Mouse (Mus musculus) layer of hippocampus, adult 18-20 months (tissue): ENCODE measurements around the gene Spag6. TPM values are rescaled to one million over a fixed set of nuclear protein-coding genes. Genes with fewer than 3 reads are reported as not detected.
A peak's percentile ranks its signal among the peaks of the same experiment; 100 is the strongest.

Experiments
- DNase-seq, 2 experiments: peaks; one replicate each; pipeline ENCODE4 v3.0.0; 2022; ENCODE audit warnings: low spot score in 2 of 2
- total RNA-seq, 2 experiments: library from RNA; stranded (reverse); gene quantifications; 2 replicates each; pipeline ENCODE4 v1.2.3; 2021

The Spag6 gene
- total RNA-seq, 2 experiments from 2014 or later: 10.2 to 10.8 TPM

GRCm38 (mm10) chr2:18724462-18724861, 30.6 kb downstream of the Spag6 start:
- DNase-seq: no peak

GRCm38 (mm10) chr2:18725880-18726279, 32.0 kb downstream of the Spag6 start:
- no peak for DNase-seq

- DNase-seq: no peak
These were observed 37.9 kb downstream of the Spag6 start for GRCm38 (mm10) chr2:18731718-18732117.

- no peak for DNase-seq
These were observed 40.7 kb downstream of the Spag6 start for GRCm38 (mm10) chr2:18734394-18735127.

- no peak for DNase-seq
These were observed 43.2 kb downstream of the Spag6 start for GRCm38 (mm10) chr2:18737040-18737439.

GRCm38 (mm10) chr2:18739216-18739615, 45.4 kb downstream of the Spag6 start:
- no peak for DNase-seq

- peak in 1 of 2 experiments; percentile 64 for DNase-seq
These were observed 62.3 kb downstream of the Spag6 start for GRCm38 (mm10) chr2:18756144-18756543.

GRCm38 (mm10) chr2:18764846-18765245, 71.0 kb downstream of the Spag6 start:
- DNase-seq: no peak

GRCm38 (mm10) chr2:18765481-18766249, 71.8 kb downstream of the Spag6 start:
- no peak for DNase-seq

- no peak for DNase-seq
These were observed 72.6 kb downstream of the Spag6 start for GRCm38 (mm10) chr2:18766441-18766820.

- peak; percentile 53 to 85 for DNase-seq
These were observed 73.1 kb downstream of the Spag6 start for GRCm38 (mm10) chr2:18766821-18767541.

GRCm38 (mm10) chr2:18768414-18768813, 74.6 kb downstream of the Spag6 start:
- DNase-seq: no peak

GRCm38 (mm10) chr2:18772413-18772812, 78.6 kb downstream of the Spag6 start:
- DNase-seq: peak in 1 of 2 experiments; percentile 44

GRCm38 (mm10) chr2:18774326-18774725, 80.5 kb downstream of the Spag6 start:
- no peak for DNase-seq

GRCm38 (mm10) chr2:18778220-18778619, 84.4 kb downstream of the Spag6 start:
- DNase-seq: peak in 1 of 2 experiments; percentile 63

- no peak for DNase-seq
These were observed 86.0 kb downstream of the Spag6 start for GRCm38 (mm10) chr2:18779830-18780229.

- no peak for DNase-seq
These were observed 87.5 kb downstream of the Spag6 start for GRCm38 (mm10) chr2:18781296-18781695.

GRCm38 (mm10) chr2:18794261-18794660, 100.4 kb downstream of the Spag6 start:
- no peak for DNase-seq

- no peak for DNase-seq
These were observed 103.9 kb downstream of the Spag6 start for GRCm38 (mm10) chr2:18797776-18798175.

- DNase-seq: no peak
These were observed 105.6 kb downstream of the Spag6 start for GRCm38 (mm10) chr2:18799265-18799965.
